Mouse (Mus musculus): ENCODE results near the gene Zbtb5. TPM values are rescaled to one million over a fixed set of nuclear protein-coding genes. Genes with fewer than 3 reads are reported as not detected.
A peak's percentile ranks its signal among the peaks of the same experiment; 100 is the strongest.
"Not testable (repeated sequence)": the region's sequence is repeated elsewhere in the genome, so short reads cannot be mapped to it uniquely, and the experiment has no call there.

Gene Zbtb5
- polyA plus RNA-seq, 1 experiment from 2014 or later: 5.5 TPM

DNA sequence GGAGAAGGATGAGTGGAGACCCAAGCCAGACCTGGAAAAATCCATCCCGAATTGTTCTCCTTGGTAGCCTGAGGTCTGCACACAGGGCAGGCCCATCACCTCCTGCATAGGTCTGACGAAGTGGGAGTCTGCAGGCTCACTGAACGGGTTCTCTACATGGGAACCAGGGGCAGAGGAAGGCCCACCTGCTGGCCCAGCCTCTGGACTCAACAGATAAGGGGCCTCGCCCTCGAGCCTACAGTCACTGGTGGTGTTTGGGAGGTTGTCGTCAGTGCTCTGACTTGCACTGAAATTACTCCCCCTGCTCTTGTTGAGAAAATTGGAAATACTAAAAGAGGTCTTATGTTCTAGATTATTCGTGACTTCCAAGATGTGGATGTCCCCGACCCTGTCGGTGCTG is 18.4 kb downstream of the Zbtb5 start:
- Histone ChIP-seq H3K27ac (ENCODE audit: low read length) (peak overlapping the region; percentile 80), H3K27me3 (ENCODE audit: control insufficient read depth, insufficient read depth, low read depth, low read length) (no peaks in the 10 kb centered on the region), H3K4me1 (ENCODE audit: control insufficient read depth, low read depth, low read length) (peaks cover 22% of the 10 kb centered on the region), H3K4me2 (ENCODE audit: low read depth, low read length) (peak overlapping the region; percentile 53), H3K9ac (ENCODE audit: low read depth, low read length) (peak overlapping the region; percentile 48; the same call in 1 of the 2 replicates), H3K9me3 (replicated peaks; ENCODE audit: control insufficient read depth, low read length) (no peaks in the 10 kb centered on the region), H3K36me3 (ENCODE audit: control insufficient read depth, insufficient read depth) (peaks cover 19% of the 10 kb centered on the region), H3K4me3 (ENCODE audit: low read depth, low read length) (peak overlapping the region; percentile 14; the same call in 1 of the 2 replicates)
- 36% methylated on average over 9 of the region's 9 CpGs for WGBS (ENCODE audit: insufficient replicate concordance)
- ATAC-seq (ENCODE audit: low read depth): peak; percentile 96

DNA sequence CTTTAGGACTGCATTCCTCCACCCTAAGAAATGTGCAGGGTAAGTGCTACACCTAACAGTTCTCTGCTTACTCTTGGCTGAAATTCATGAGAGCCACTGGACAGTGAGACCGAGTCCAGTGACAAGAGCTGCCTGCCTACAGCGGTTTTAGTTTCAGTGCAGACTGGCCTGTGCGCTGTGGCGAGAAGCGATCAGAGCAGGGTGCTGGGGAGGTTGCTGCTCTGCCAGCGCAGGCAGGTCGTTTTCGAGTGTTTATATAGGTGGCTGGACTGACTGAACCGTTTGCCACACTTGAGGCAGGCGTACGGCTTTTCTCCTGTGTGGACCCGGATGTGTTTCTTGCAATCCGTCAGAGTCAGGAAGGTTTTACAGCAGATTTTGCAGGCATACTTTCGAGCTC is 19.0 kb downstream of the Zbtb5 start:
- not testable (repeated sequence) for H3K9me3 ChIP-seq (replicated peaks; ENCODE audit: control insufficient read depth, low read length); H3K27ac ChIP-seq (ENCODE audit: low read length); ATAC-seq (ENCODE audit: low read depth); H3K9ac ChIP-seq (ENCODE audit: low read depth, low read length); H3K27me3 ChIP-seq (ENCODE audit: control insufficient read depth, insufficient read depth, low read depth, low read length); H3K4me3 ChIP-seq (ENCODE audit: low read depth, low read length); H3K4me2 ChIP-seq (ENCODE audit: low read depth, low read length)
- Histone ChIP-seq H3K4me1 (ENCODE audit: control insufficient read depth, low read depth, low read length) (peaks cover 22% of the 10 kb centered on the region), H3K36me3 (ENCODE audit: control insufficient read depth, insufficient read depth) (peaks cover 19% of the 10 kb centered on the region)
- 80% methylated on average over 14 of the region's 14 CpGs for WGBS (ENCODE audit: insufficient replicate concordance)

DNA sequence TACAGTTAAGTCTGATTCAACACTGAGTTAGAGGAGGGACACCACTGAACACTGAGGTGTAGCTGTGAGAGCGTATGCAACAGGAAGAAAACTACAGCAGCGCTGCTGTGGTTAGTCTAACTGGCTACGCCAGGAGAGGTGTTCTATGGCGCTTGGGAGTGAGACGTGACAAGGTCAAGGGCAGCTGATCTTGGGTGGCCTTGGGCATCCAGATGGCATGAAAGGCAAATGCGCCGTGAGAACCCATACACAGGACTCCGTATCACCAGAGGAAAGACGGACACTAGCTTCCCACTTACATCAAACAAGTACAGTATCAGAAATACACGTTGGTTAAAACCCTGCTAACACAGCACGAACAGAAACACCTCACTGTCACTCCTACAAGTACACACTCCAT is 19.9 kb downstream of the Zbtb5 start:
- ATAC-seq (ENCODE audit: low read depth); H3K27me3 ChIP-seq (ENCODE audit: control insufficient read depth, insufficient read depth, low read depth, low read length); H3K9ac ChIP-seq (ENCODE audit: low read depth, low read length); H3K9me3 ChIP-seq (replicated peaks; ENCODE audit: control insufficient read depth, low read length); H3K4me2 ChIP-seq (ENCODE audit: low read depth, low read length); H3K4me3 ChIP-seq (ENCODE audit: low read depth, low read length); H3K27ac ChIP-seq (ENCODE audit: low read length): not testable (repeated sequence)
- 85% methylated on average over 11 of the region's 11 CpGs for WGBS (ENCODE audit: insufficient replicate concordance)
- peaks cover 19% of the 10 kb centered on the region for H3K36me3 ChIP-seq (ENCODE audit: control insufficient read depth, insufficient read depth)
- H3K4me1 ChIP-seq (ENCODE audit: control insufficient read depth, low read depth, low read length): peaks cover 22% of the 10 kb centered on the region

DNA sequence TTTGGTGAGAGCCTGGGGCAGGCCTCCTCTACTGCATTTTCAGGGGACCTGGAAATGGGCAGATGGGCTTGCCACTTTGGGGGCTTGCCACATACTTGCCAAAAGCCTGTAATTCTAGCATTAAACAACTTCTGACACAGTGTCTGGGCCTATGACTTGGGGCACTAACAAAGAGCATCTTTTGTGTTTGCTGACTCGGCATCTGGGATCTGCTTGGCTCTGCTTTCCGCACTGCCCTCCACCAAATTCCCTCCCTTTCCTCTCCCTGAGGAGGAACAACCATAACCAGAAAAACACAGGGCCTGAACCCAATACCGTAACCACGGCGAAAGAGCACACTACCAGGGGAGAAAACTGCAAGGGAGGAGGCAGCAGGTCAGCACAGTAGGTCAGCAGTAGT is 21.7 kb downstream of the Zbtb5 start:
- ATAC-seq (ENCODE audit: low read depth): no peak

DNA sequence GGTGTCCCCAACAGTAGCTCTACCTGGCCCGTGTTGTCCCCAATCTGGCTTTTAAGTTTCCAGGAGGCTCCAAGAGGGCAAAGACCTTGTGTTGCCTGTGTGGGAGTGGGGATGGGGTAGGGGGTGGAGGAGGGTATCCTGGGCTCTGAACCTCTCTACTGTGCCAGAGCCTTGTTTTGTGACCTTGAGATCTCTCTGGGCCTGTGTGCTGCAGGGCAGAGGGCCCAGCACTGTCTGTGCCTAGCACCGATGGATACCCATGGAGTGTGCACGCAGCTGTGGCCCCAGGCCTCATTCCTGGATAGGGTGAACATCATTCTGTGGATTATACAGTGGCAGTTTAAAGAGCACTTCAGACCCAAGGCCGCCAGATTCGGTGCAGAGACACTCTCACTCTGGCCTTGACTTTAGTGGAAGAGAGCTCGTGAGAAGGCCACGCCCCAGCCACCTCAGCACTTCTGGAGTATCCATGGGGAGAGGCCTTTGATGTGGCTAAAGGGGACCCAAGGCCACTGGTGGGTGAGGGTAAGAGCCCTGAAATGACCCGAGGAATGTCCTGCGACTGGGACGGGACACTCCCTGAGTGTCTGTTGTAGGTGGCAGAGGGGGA is 29.0 kb downstream of the Zbtb5 start:
- Histone ChIP-seq H3K9me3 (replicated peaks; ENCODE audit: control insufficient read depth, low read length) (no peaks in the 10 kb centered on the region), H3K4me2 (ENCODE audit: low read depth, low read length) (peak overlapping the region; percentile 95), H3K36me3 (ENCODE audit: control insufficient read depth, insufficient read depth) (peaks cover 6% of the 10 kb centered on the region; the same call in 1 of the 2 replicates), H3K4me1 (ENCODE audit: control insufficient read depth, low read depth, low read length) (peaks cover 30% of the 10 kb centered on the region), H3K4me3 (ENCODE audit: low read depth, low read length) (peak overlapping the region; percentile 75), H3K9ac (ENCODE audit: low read depth, low read length) (0 out of 2 replicates have a peak overlapping the region, but pooled peaks have one; percentile 36), H3K27me3 (ENCODE audit: control insufficient read depth, insufficient read depth, low read depth, low read length) (no peaks in the 10 kb centered on the region), H3K27ac (ENCODE audit: low read length) (peak overlapping the region; percentile 30; the same call in 1 of the 2 replicates)
- 59% methylated on average over 10 of the region's 10 CpGs for WGBS (ENCODE audit: insufficient replicate concordance)
- no peak for ATAC-seq (ENCODE audit: low read depth)

More for the DNA sequence above, 21.7 kb downstream of the Zbtb5 start:
- H3K9me3 ChIP-seq (replicated peaks; ENCODE audit: control insufficient read depth, low read length): no peaks in the 10 kb centered on the region
- no peak overlapping the region for H3K4me3 ChIP-seq (ENCODE audit: low read depth, low read length)
- no peak overlapping the region for H3K9ac ChIP-seq (ENCODE audit: low read depth, low read length)
- peaks cover 22% of the 10 kb centered on the region for H3K4me1 ChIP-seq (ENCODE audit: control insufficient read depth, low read depth, low read length)
- H3K4me2 ChIP-seq (ENCODE audit: low read depth, low read length): no peak overlapping the region
- WGBS (ENCODE audit: insufficient replicate concordance): 81% methylated on average over 5 of the region's 5 CpGs
- H3K27ac ChIP-seq (ENCODE audit: low read length): no peak overlapping the region
- no peaks in the 10 kb centered on the region for H3K27me3 ChIP-seq (ENCODE audit: control insufficient read depth, insufficient read depth, low read depth, low read length)
- H3K36me3 ChIP-seq (ENCODE audit: control insufficient read depth, insufficient read depth): peaks cover 22% of the 10 kb centered on the region

DNA sequence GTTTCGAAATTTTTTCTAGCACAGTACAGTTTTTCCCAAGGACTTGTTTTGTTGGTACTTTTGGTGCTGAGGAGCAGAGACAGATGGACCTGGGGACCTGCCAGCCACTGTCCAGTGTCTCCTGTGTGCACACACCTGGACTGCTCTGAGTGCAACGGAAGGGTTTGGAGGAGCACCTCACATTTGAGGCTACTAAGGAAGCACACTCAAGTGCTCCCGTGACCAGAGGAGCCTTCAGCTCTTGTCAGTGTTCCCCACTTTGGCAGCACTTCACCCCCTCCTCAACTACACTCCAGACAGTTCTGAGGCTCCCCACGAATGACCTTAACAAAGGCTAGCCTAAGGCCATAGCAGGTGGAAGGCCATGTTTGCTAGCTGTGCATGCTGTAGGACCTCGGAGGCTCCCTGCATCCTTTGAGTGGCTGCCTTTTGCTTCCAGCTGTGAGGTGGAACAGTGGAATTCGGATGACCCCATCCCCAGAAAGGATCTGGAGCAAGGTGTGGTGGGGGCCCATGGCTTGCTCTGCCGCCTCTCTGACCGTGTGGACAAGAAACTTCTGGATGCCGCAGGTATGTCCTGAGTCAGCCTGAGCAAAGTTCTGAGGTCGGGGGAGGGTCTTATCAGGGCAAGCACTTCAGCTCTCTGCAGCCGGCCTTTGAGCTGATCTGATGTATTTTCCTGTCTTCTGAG is 29.6 kb downstream of the Zbtb5 start:
- 44% methylated on average over 11 of the region's 11 CpGs for WGBS (ENCODE audit: insufficient replicate concordance)
- Histone ChIP-seq H3K4me1 (ENCODE audit: control insufficient read depth, low read depth, low read length) (peaks cover 30% of the 10 kb centered on the region), H3K4me3 (ENCODE audit: low read depth, low read length) (peak overlapping the region; percentile 75), H3K4me2 (ENCODE audit: low read depth, low read length) (peak overlapping the region; percentile 95), H3K27ac (ENCODE audit: low read length) (peak overlapping the region; percentile 91; the same call in 1 of the 2 replicates), H3K27me3 (ENCODE audit: control insufficient read depth, insufficient read depth, low read depth, low read length) (no peaks in the 10 kb centered on the region), H3K36me3 (ENCODE audit: control insufficient read depth, insufficient read depth) (peaks cover 6% of the 10 kb centered on the region; the same call in 1 of the 2 replicates), H3K9ac (ENCODE audit: low read depth, low read length) (peak overlapping the region; percentile 84; the same call in 1 of the 2 replicates), H3K9me3 (replicated peaks; ENCODE audit: control insufficient read depth, low read length) (no peaks in the 10 kb centered on the region)
- ATAC-seq (ENCODE audit: low read depth): no peak

DNA sequence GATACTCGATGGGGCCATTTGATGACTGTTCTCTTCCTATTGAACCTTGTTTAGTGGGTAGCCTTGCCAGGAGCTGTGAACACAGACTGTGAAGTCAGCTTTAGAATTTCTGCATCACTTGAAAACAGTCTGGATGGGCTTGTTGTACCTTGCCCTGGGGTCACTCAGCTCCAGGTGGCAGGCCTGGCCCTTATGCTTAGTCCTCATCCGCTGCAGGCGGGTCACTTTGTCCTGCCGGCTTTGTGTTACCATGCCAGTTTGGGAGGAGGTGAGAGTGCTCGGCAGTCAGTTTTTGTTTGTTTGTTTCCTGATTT is 30.3 kb downstream of the Zbtb5 start:
- 38% methylated on average over 5 of the region's 5 CpGs for WGBS (ENCODE audit: insufficient replicate concordance)
- Histone ChIP-seq H3K4me3 (ENCODE audit: low read depth, low read length) (peak overlapping the region; percentile 75), H3K36me3 (ENCODE audit: control insufficient read depth, insufficient read depth) (peaks cover 6% of the 10 kb centered on the region; the same call in 1 of the 2 replicates), H3K27me3 (ENCODE audit: control insufficient read depth, insufficient read depth, low read depth, low read length) (no peaks in the 10 kb centered on the region), H3K9ac (ENCODE audit: low read depth, low read length) (peak overlapping the region; percentile 84), H3K27ac (ENCODE audit: low read length) (peak overlapping the region; percentile 91), H3K4me2 (ENCODE audit: low read depth, low read length) (peak overlapping the region; percentile 95), H3K9me3 (replicated peaks; ENCODE audit: control insufficient read depth, low read length) (no peaks in the 10 kb centered on the region), H3K4me1 (ENCODE audit: control insufficient read depth, low read depth, low read length) (peaks cover 30% of the 10 kb centered on the region)
- no peak for ATAC-seq (ENCODE audit: low read depth)

DNA sequence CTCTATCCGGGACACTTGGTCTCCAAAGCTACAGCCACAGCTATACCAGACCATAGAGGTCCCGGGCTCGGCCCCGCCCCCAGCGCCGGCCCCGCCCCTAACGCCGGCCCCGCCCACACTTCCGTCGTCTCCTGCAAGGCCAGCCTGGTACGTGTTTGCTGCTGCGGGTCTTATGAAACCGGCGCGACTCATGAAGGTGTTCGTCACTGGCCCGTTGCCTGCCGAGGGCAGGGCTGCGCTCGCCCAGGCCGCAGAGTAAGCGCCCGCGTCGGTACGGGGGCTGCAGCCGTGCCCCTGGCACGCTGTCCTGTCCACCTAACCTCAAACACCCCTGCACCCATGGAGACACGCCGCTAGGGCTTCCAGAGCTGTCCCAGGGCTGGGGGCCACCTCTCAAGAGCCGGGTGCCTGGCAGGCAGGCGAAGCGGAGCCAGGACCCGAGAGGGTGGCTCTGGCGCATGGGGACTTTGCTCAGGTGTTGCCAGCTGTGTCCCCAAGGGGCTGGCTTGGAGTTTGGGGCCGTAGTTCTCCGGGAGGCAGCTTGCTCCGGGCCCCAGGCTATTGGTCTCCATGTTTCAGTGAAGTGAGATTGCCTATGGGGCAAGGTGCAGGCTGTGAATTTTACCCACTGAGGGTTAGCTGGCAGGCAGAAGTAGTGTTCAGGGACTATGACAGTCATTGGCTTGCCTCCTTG is 30.8 kb downstream of the Zbtb5 start, which contains the start of gene Grhpr:
Grhpr (plus strand) TSS at position 116 of the 694 bp plus-strand sequence.
- peak within 1 kb of the TSS; percentile 95 for H3K4me2 ChIP-seq (ENCODE audit: low read depth, low read length)
- peak within 1 kb of the TSS; percentile 75 for H3K4me3 ChIP-seq (ENCODE audit: low read depth, low read length)
- H3K27ac ChIP-seq (ENCODE audit: low read length): peak within 1 kb of the TSS; percentile 91
- H3K36me3 ChIP-seq (ENCODE audit: control insufficient read depth, insufficient read depth): peaks cover 6% of the 10 kb centered on the region; the same call in 1 of the 2 replicates
- ATAC-seq (ENCODE audit: low read depth): peak; percentile 80
- H3K27me3 ChIP-seq (ENCODE audit: control insufficient read depth, insufficient read depth, low read depth, low read length): no peaks in the 10 kb centered on the region
- WGBS (ENCODE audit: insufficient replicate concordance): under 1% methylated on average over 40 of the region's 40 CpGs
- no peaks in the 10 kb centered on the region for H3K9me3 ChIP-seq (replicated peaks; ENCODE audit: control insufficient read depth, low read length)
- peak within 1 kb of the TSS; percentile 84 for H3K9ac ChIP-seq (ENCODE audit: low read depth, low read length)
- peaks cover 30% of the 10 kb centered on the region for H3K4me1 ChIP-seq (ENCODE audit: control insufficient read depth, low read depth, low read length)
